Mouse (Mus musculus): Measurements from ENCODE around the gene Crk. TPM values are rescaled to one million over a fixed set of nuclear protein-coding genes. Genes with fewer than 3 reads are reported as not detected.
A peak's percentile ranks its signal among the peaks of the same experiment; 100 is the strongest.

Crk gene
- 100 to 1,000 TPM; 105 to 110 TPM for total RNA-seq (2021)
- polyA plus RNA-seq (2012; rRNA removed): 201 and 233 TPM in 2 replicates
- long read RNA-seq, full-length matches to known transcripts: 35 of 44 reads
- long read RNA-seq, partial matches to known transcripts: 2 of 44 reads
- long read RNA-seq, other reads (novel, unspliced or antisense): 7 of 44 reads

DNA sequence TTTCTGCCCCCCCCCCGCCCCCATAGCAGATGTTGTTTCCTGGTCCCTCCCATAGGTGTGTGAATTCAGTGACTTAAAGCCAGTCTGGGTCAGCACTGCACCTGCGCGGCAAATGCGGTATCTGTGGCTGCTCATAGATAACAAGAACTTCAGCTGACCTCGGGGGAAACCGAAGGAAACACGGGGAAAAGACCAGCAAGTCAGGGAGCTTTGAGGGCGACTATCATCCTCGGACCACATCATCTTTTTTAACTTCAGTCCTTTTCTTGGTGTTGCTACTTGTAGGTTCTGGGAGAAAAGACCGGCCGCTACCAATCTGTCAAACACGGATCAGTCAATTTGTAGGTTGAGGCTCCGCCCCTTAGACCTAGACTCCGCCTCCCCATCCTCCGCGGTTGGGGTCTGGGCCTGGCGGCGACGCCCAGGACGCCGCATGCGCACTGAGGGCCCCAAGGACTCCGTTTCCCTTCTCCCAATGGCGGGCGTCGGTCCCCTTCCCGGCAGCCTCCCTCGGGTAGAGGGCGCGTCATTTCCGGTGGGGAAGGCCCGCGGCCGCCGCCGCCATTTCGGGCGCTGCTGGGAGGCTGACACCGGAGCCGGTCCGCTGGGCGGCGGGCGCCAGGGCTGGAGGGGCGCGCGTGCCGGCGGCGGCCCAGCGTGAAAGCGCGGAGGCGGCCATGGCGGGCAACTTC lies at the start of gene Crk:
Gene Crk, plus strand, starts transcription at position 513 of the 692 bp plus-strand sequence.
- DNase-seq: peak; percentile 99

DNA sequence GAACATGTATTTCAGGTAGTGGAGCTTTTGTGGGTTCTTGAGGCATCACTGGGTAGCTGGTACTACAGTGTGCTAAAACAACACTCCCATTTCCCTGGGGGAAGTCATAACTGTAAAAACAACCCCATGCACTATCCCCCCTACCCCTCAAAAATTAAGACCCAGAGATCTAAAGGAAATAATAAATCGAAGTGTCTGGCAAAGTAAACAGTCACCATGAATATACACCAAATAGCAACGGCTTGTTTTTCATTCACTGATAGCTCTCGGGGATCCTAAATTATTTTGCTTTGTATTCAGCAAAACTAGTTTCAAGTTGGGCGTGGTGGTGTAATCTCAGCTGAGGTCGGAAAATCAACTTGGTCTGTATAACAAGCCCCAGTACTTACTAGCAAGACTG lies 49.0 kb upstream of the Crk start:
- DNase-seq: no peak

DNA sequence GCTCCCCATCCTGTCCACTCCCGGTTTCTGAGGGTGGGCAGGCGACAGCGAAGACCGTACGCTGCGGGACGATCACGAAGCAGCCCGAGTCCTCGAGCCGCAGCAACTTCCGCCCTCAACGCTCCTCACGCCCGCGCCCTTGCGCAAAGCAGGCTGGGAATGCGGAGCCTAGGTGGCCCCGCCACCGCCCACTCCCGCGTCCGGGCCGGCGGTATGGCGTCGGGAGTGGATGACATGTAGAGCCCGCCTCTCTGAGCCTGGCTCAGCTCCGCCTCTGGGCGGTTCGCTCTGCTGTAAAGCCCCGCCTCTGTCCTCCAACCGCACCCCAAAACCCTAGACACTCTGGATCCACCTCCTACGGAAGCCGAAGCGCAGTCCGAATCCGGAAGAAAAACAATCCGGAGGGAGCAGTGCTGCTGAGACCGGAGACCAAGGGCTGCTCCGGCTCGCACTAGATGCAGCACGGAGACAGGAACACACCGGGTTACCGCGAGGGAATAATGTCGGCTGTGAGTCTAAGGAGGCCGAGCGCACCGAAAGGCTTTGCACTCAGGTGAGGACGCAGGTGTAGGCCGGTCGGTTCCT lies 48.3 kb upstream of the Crk start, which contains the start of gene Inpp5k:
Gene Inpp5k, plus strand, starts transcription at position 344 of the 585 bp plus-strand sequence.
- peak; percentile 99 for DNase-seq

DNA sequence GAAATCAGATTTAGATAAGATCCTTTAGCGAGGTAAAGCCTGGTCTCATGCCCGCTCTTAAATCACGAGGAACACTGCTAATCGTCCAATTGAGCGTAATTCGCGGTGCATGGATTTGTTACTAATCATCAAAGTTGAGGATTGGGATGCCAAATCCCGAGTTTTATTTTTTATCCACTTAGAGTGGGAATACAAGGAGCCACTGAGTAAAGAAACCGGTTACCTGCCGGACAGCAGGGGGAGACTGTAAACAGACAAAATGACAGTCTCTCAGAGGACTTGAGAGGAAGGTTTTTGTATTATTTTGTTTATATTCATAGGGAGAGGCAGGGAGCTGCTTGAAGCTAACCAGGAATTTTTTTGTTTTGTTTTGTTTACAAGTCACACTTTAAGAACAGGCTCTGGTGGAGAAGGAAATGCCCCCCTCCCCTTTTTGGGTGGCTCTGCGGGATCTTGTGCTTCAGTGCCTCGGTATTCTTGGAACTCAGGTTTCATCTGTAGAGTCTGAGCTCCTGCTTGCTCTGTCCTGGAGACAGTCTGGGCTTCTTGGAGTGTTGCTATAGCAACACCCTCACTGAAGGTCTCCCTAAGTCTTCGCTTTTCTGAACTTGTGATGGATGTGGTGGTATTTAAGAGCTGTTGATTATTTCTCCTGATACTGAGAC lies 47.4 kb upstream of the Crk start:
- DNase-seq: no peak

DNA sequence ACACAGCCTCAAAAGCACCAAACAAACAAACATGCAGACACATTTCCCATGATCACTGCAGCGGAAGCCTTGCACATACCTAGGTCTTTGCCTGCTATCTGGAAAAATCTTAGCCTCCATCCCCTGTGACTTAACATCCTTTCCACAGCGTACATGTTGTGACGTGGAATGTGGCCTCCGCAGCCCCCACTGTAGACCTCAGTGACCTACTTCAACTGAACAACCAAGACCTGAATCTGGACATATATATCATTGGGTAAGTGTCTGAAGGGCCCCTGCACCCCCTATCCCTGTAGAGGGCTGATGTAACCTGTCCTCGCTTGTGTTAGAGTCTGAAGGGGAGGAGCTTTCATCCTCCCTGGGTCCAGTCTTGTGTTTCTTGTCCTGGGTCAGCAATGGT lies 46.1 kb upstream of the Crk start:
- no peak for DNase-seq

DNA sequence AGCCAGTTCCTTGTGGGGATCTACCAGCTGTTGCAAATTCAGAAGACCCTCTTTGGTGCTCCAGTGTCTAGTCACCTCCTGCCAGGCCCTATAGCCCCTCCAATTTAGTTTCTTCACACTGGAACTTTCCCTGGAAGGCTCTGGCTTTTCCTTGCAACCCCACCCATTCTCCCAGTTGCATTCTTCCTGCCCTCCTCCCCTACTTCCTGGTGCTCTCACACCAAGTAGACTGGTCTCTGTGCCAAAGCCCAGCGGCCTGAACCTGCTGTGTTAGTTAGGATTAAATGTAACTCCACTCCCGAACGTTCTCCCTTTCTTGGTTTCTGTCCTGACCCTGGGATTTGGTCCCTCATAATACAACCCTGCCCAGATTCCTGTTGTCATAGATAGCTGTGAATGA lies 44.3 kb upstream of the Crk start:
- DNase-seq: no peak

DNA sequence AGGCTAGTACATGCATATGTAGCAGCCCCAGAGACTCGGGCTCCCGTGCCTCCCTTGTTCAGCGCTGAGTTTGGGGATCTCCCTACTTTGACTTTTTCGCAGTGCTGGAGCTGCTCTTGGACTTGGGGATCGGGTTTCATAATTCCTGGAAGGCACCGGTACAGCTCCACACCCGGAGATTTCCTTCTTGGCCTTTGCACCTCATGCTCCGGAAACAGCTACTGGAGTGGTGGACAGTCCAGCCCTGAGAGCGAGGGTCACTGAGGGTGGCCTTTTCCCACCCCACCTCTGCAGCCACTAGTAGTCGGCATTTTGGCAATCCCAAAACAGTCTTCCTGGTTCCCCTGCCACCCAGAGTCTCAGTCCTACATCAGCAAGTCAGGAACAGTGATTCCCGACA lies 43.7 kb upstream of the Crk start:
- DNase-seq: no peak

DNA sequence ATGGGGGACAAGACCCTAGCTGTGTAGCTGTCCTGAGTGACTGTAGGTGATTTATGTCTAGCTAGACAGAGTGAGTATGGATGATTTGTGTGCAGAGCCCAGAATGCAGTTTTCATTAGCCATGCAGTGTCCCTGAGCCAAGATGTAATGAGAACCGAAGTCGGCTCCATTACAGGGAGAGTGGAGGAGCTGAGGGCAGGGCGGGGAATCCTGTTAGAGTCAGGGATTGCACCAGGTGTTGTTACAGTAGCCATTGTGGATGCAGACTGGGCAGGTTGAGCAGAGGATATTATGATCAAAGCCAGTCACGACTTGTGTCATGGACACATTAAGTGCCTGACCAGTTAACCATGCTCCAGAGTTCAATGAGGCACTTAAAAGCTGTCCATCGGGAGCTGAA lies 35.7 kb upstream of the Crk start:
- DNase-seq: no peak

DNA sequence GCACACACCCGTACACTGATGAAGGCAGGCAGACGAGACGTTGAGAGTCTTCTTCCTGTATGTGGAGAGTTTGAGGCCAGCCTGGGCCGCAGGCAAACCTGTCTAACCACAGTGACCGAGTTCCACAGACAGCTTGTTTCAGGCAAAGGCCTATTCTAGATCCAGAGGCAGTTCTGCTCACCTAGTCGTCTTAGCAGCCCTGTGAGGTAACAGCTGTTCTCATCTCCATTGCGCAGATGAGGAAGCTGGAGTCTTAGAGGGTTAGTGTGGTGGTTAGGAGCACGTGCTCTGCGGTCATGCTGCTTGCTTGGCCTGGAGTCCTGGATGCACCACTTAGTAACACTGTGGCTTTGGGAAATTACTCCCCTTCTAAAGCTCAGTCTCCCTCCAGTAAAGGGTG lies 34.4 kb upstream of the Crk start:
- DNase-seq: no peak

DNA sequence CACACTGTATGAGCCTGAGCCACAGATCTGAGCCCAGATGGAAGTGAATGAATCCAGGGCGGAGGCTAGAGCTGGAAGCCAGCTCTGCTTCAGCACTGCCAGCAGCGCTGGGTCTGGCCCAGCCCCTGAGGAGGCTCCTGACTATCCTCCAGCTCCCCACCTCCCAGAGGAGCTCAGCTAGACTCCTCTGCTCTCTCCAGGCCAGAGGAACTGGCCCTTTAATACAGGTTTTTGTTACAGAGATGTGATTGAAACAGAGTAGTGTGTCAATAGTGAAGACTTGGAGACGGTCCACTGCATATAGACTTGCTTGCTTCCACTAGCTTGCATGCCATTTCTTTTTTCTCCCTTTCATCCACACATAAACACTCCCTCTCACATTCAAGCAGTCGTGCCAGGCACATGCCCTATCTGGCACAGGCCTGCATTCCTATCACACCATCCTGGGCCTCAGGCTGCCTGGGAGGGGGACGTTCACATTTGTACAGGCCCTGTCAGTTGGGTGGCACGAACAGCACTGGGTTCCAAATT lies 31.3 kb upstream of the Crk start:
- no peak for DNase-seq

DNA sequence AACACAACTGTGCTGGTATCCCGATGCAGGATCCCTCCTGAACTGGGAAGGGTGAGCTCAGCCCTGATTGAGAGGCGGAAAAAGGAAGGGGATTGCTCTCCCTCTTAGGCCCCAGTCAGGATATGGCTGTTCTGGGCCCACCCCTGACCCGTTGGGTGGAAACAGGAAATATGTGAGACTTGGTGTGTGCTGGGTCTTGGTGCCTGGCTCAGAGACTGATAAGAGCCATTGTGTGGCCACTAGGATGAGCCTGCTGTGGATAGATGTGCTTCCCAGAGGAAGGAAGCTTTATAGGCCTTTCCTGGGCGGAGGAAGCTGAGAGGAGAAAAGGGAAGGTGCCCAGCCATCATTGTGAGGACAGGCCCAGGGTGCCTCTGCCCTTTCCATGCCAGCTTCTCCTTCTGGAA lies 29.9 kb upstream of the Crk start:
- peak; percentile 64 for DNase-seq

DNA sequence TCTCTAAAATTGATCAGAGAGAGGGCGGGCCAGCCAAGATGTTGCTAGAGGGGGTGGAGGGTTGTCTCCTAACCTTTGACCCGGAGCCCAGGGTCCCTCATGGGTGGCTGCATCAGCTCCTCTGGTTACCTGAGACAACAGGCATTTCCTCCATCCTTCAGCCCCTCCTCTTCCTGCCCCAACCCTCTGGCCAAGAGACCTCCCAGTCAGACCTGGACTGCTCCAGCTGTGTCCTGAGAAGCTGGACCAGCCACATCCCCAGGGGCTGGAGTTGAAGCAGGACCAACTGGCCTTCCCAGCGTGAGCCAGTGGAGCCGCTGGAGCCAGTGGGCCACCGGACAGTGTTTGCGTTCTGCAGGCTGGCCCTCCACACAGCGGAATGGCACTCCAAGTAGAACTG lies 28.7 kb upstream of the Crk start, which contains the start of gene Myo1c:
Gene Myo1c, plus strand, starts transcription at position 194 of the 400 bp plus-strand sequence.
- peak; percentile 59 for DNase-seq

DNA sequence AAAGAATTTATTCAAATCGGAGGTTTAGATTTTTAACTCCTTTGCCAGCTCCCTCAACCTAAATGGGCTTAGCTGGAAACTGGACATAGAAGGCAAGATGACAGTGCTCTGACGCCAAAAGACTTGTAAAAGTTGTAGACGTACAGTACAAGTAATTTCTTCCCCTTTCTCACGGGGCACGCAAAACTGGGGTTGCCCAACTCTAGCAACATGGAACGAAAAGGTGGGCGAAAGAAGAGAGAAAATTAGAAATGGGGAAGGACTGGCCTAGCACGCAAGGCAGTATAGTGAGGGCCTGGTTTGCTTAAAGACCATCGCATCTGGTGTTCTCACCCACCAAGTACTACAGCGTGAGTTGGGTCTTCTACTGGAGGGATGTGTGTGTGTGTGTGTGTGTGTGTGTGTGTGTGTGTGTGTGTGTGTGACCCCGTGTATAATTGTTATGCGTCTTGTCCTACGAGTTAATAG lies 28.1 kb upstream of the Crk start:
- no peak for DNase-seq

DNA sequence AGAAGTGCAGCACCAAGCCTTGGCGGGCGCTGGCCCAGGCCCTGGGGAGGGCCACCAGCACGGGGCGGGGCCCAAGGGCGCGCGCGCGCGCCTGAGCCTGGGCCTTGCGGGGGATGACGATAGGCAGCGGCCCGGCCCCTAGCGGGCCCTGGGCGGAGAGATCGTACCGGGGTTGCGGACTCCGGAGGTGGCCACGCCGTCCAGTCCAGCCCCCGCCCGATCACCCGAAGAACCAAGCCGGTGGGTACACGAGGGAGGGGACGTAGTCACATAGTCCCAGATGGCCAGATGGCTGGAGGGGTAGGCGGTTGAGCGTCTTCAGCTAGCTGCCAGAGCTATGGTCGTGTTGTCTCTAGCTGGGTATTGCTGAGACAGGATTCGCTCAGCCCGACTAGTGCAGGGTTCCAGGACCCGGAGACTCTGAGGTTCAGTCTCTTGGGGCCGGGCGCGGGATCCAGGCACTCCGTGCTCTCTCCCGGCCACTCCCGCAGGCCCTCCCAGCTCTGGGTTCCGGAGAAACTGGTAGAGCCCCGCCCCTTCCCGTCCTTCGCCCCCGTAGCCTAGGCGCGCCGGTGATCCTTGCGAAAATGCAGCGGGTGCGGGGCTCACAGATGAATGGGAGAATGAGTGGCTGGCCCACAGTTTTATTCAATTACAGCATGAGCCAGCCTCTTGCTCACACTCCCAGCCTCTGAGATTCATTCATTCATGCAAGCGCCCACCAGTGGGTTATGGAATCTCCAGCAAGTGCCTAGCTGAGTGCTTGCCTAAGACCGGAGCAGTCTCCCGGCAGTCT lies 27.4 kb upstream of the Crk start:
- DNase-seq: peak; percentile 93

DNA sequence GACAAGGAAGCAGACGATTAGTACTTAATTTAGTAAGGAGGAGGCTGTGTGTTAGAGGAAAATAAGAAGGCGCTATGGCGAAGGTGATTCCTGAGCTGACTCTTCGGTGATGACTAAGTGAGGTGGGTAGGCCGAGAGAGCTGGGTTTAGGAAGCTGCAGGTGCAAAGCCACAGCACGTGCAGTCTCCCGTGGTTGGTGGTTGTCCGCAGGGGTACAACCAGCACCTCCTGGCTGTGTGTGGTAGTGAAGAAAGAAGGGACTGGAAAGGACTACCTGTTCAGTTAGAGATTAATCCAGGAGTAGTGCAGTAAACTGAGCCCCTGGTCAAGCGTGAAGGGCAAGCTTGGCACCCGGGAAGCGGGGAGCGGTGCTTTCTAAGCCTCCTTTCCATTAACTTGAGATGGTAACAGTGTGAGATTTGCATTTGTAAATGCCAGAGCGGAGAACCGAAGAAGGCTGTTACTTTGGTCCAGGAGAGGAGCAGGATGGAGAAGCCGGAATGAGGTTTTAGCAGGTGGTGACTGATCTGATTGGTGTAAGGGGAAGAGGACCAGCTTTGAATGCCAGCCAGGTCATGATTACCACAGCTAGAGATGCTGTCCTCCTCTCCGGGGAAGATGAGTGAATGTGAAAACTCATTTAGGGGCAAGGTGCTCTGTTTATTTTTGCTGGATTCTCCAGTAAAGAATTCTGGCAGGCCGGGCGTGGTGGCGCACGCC lies 26.7 kb upstream of the Crk start:
- DNase-seq: no peak

DNA sequence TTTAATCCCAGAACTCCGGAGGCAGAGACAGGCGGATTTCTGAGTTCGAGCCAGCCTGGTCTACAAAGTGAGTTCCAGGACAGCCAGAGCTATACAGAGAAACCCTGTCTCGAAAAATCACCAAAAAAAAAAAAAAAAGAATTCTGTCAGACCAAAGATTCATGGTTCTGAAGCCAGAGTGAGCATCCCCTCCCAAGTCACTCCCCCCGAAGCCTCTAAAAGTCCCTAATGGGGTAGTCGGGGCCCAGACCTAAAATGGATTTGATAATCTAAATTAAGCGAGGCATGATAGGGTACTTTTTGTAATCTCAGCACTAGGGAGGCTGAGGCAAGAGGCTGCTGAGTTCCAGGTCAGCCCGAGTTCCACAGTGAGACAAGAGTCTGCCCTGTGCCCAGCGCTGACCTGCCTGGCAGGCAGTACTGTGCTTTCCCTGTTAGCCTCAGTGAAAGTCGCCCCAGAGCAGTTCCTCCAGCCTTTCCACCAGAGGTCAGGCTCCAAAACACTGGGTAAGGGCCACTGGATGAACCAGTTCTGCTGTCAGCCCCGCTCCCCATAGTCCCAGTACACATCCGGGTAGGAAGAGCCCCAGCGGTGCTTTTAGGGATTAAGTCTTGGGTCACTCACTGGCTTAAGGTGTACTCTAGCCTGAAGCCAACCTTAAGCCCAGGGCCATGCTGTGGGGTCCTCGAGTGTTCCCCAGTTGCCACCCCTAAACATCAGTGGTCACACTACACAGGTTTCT lies 25.9 kb upstream of the Crk start:
- peak; percentile 40 for DNase-seq

DNA sequence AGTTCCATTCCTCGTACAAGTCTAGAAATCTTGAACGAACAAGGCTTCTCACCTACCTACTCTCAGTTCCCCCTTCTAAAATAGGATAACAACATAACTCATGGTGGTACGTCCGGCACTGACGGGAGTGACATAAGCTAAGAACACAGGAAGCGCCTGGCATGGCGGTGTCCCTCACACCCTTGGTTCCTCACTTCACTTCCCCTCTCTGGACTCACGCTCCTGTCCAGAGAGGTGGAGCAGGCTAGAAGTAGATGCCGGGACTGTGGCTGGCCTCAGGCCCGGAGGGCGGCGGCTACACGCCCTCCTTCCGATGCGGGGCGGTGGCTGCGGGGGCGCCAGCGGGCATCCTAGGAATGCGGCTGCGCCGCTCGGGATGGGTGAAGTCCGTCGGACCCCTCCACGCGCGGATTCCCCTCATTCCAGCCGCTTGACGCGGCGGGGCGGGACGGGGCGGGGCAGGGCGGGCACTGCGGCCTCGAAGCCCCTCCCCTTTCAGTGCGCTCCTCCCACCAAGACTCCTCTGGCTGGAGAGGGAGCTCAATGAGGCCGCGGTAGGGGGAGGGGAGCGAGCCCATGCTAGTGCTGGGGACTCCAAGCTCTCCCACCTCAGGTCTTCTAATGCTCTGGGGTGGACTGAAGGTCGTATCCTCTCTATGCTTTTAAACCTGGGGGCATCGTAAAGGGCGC lies 25.1 kb upstream of the Crk start:
- DNase-seq: peak; percentile 90

DNA sequence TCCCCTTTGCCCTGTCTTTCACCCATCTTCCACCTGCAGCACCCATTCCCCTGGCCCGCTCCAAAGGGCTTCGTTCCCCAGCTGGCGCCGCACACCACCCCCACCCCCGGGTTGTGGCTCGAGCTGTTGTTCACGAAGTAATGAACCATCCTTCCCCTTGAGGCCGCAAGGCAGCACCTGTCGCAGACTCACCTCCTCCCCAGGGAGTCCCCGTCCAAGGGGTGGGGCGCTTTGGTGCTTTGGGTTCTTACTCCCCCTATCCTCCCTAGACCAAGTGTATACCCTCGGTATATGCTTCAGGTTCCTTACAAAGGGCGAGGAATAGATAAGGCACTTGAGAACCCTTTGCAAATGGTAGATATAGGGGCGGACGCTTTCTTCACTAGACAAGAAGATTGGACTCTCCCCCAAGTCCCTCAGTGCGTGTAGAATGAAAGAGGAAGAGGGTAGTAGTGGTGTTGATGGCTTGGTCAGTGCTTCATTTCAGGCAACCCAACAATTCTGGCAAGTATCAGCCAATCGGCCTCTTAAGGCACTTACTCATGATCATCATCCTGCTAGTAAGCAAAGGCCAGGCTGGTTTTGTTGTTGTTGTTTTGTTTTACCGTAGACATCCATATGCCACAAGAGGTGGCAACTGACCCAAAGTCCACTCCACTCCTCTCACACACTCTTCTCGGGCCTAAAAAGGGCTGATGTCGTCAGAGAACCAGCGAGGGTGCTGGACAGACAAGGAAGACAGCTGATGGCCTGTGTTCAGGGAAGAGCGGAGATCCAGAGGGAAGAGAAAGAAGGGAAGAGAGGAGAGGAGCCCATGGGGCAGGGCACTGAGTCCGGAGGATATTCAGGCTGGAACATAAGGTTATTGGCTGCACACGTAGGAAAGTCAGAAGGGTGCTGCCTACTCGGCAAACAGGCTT lies 24.3 kb upstream of the Crk start:
- DNase-seq: no peak
